16 mouse cellular contexts compared by ENCODE assay signal in genomic region chr16:76510861-76511260, GRCm38 (mm10).
DNase-seq lines count a peak whose midpoint lies in the region; ATAC-seq and TF ChIP-seq lines count a peak whose summit lies in the region.
"Had no signal": no experiment of that assay in that cellular context is flagged by ENCODE, and none has a peak within 500 bp of the region (broad histone marks: within the 10 kb centered on the region; RNA-seq: fewer than 3 reads in every experiment).

No protein-coding gene starts in this region.

- WGBS in forebrain, embryonic 14.5 days, result 71% methylated on average over 8 of the region's 8 CpGs
- WGBS in forebrain, embryonic 13.5 days, result 76% methylated on average over 8 of the region's 8 CpGs
- WGBS in limb, embryonic 14.5 days, result 25% methylated on average over 8 of the region's 8 CpGs
- 66% methylated on average over 8 of the region's 8 CpGs for WGBS in liver, embryonic 11.5 days

- no peaks in the 10 kb centered on the region for H3K27me3 ChIP-seq in forebrain, embryonic 14.5 days (replicated peaks; ENCODE audit: control insufficient read depth, insufficient read depth, low read length)
- H3K27me3 ChIP-seq in forebrain, embryonic 13.5 days, result no peaks in the 10 kb centered on the region
- H3K27me3 ChIP-seq in limb, embryonic 14.5 days (ENCODE audit: control insufficient read depth, insufficient read depth, low read length), result no peaks in the 10 kb centered on the region
- no peaks in the 10 kb centered on the region for H3K27me3 ChIP-seq in liver, embryonic 11.5 days (replicated peaks; ENCODE audit: control insufficient read depth, insufficient read depth, low read length)
- H3K27me3 ChIP-seq: midbrain, embryonic 12.5 days had no signal

- no peak overlapping the region for H3K27ac ChIP-seq in forebrain, embryonic 14.5 days (ENCODE audit: low read depth, low read length)
- no peak overlapping the region for H3K27ac ChIP-seq in forebrain, embryonic 13.5 days
- H3K27ac ChIP-seq in left cerebral cortex, adult 2 months, result peak overlapping the region; percentile 26; the same call in 1 of the 2 replicates
- 0 out of 2 replicates have a peak overlapping the region, but pooled peaks have one; percentile 26 for H3K27ac ChIP-seq in limb, embryonic 14.5 days (replicated peaks; ENCODE audit: low read depth, low read length)
- H3K27ac ChIP-seq in liver, embryonic 11.5 days (ENCODE audit: low read depth, low read length), result no peak overlapping the region
- H3K27ac ChIP-seq: heart, adult 2 months; midbrain, embryonic 12.5 days had no signal

- no peak overlapping the region for H3K9ac ChIP-seq in forebrain, embryonic 14.5 days (ENCODE audit: low read length)
- H3K9ac ChIP-seq in forebrain, embryonic 13.5 days, result no peak overlapping the region
- no peak overlapping the region for H3K9ac ChIP-seq in limb, embryonic 14.5 days (ENCODE audit: low read depth, low read length, severe bottlenecking)
- H3K9ac ChIP-seq in liver, embryonic 11.5 days (ENCODE audit: low read depth, low read length), result no peak overlapping the region
- H3K9ac ChIP-seq: liver, postnatal 0 days; midbrain, embryonic 12.5 days had no signal

- intact Hi-C loops in left cerebral cortex, adult 2 months (cut with DNase I), result no loop called here
- intact Hi-C loops in left cerebral cortex, postnatal 4 days (cut with DNase I), result no loop called here

- H3K4me2 ChIP-seq in forebrain, embryonic 14.5 days (ENCODE audit: low read length), result no peak overlapping the region
- H3K4me2 ChIP-seq in forebrain, embryonic 13.5 days, result no peak overlapping the region
- H3K4me2 ChIP-seq in limb, embryonic 14.5 days (replicated peaks; ENCODE audit: low read depth, low read length, severe bottlenecking), result peak overlapping the region; percentile 25; the same call in 1 of the 2 replicates
- H3K4me2 ChIP-seq in liver, embryonic 11.5 days, result no peak overlapping the region
- H3K4me2 ChIP-seq: midbrain, embryonic 12.5 days had no signal

- peak; percentile 33 for DNase-seq in forebrain, embryonic 14.5 days (ENCODE audit: low spot score)
- DNase-seq in left cerebral cortex, adult 2 months (ENCODE audit: extremely low spot score in 1 of 2, low spot score in 2 of 2), result no peak
- no peak for DNase-seq in left cerebral cortex, postnatal 4 days
- DNase-seq in brain, adult 2 months (ENCODE audit: low read depth, low spot score), result peak; percentile 19
- no peak for DNase-seq in limb, embryonic 14.5 days (ENCODE audit: low spot score)
- DNase-seq in liver, embryonic 11.5 days (ENCODE audit: low spot score), result no peak
- DNase-seq in spleen, postnatal 4 days (ENCODE audit: low spot score in 2 of 2), result no peak
- DNase-seq: cerebellum, postnatal 10 days; heart, adult 2 months; heart, postnatal 4 days; layer of hippocampus, adult 9-11 months; liver, postnatal 0 days; right cerebral cortex, postnatal 25 days; thymus, postnatal 14 days had no signal

- no peak for ATAC-seq in forebrain, embryonic 14.5 days
- no peak for ATAC-seq in forebrain, embryonic 13.5 days
- ATAC-seq in limb, embryonic 14.5 days (ENCODE audit: low FRiP score, low read depth), result peak; percentile 53; the same call in 1 of the 2 replicates
- no peak for ATAC-seq in liver, embryonic 11.5 days (replicated peaks; ENCODE audit: low FRiP score)
- ATAC-seq: liver, postnatal 0 days had no signal

- no peak for TF ChIP-seq CTCF in left cerebral cortex, adult 2 months (IDR thresholded peaks at IDR 0.05)

- H3K9me3 ChIP-seq in forebrain, embryonic 14.5 days (replicated peaks; ENCODE audit: control insufficient read depth, low read length), result no peaks in the 10 kb centered on the region
- H3K9me3 ChIP-seq in forebrain, embryonic 13.5 days (replicated peaks), result no peaks in the 10 kb centered on the region
- no peaks in the 10 kb centered on the region for H3K9me3 ChIP-seq in limb, embryonic 14.5 days (ENCODE audit: control insufficient read depth, low read length)
- no peaks in the 10 kb centered on the region for H3K9me3 ChIP-seq in liver, embryonic 11.5 days (ENCODE audit: control insufficient read depth, low read length)
- H3K9me3 ChIP-seq: midbrain, embryonic 12.5 days had no signal

- no peak for TF ChIP-seq POLR2A in limb, embryonic 14.5 days (IDR thresholded peaks at IDR 0.05; ENCODE audit: borderline replicate concordance, extremely low read depth, insufficient read depth, insufficient read length)

- H3K4me1 ChIP-seq in forebrain, embryonic 14.5 days (ENCODE audit: control insufficient read depth, insufficient read depth, low read length), result no peaks in the 10 kb centered on the region
- H3K4me1 ChIP-seq in forebrain, embryonic 13.5 days, result no peaks in the 10 kb centered on the region
- peaks cover 3% of the 10 kb centered on the region; the same call in 1 of the 2 replicates for H3K4me1 ChIP-seq in limb, embryonic 14.5 days (ENCODE audit: control insufficient read depth, insufficient read depth, low read length)
- no peaks in the 10 kb centered on the region for H3K4me1 ChIP-seq in liver, embryonic 11.5 days (replicated peaks; ENCODE audit: control insufficient read depth, insufficient read depth, low read length)
- H3K4me1 ChIP-seq: midbrain, embryonic 12.5 days had no signal

- H3K4me3 ChIP-seq in forebrain, embryonic 14.5 days (ENCODE audit: low read depth, low read length), result no peak overlapping the region
- no peak overlapping the region for H3K4me3 ChIP-seq in forebrain, embryonic 13.5 days
- H3K4me3 ChIP-seq in left cerebral cortex, adult 2 months, result peak overlapping the region; percentile 3; the same call in 1 of the 2 replicates
- H3K4me3 ChIP-seq in limb, embryonic 14.5 days (replicated peaks; ENCODE audit: low read length), result no peak overlapping the region
- no peak overlapping the region for H3K4me3 ChIP-seq in liver, embryonic 11.5 days (ENCODE audit: low read depth, low read length)
- H3K4me3 ChIP-seq: heart, adult 2 months; midbrain, embryonic 12.5 days had no signal

- no peaks in the 10 kb centered on the region for H3K36me3 ChIP-seq in forebrain, embryonic 14.5 days (ENCODE audit: control insufficient read depth, insufficient read depth, low read length)
- H3K36me3 ChIP-seq in forebrain, embryonic 13.5 days (ENCODE audit: poor library complexity, severe bottlenecking), result no peaks in the 10 kb centered on the region
- H3K36me3 ChIP-seq in limb, embryonic 14.5 days (ENCODE audit: control insufficient read depth, insufficient read depth, low read length), result no peaks in the 10 kb centered on the region
- no peaks in the 10 kb centered on the region for H3K36me3 ChIP-seq in liver, embryonic 11.5 days (ENCODE audit: control insufficient read depth, insufficient read depth, low read length)
- H3K36me3 ChIP-seq: midbrain, embryonic 12.5 days had no signal

Comparison
In these comparisons a context has a peak if more than half of its experiments do, and no peak if none do; other contexts are left out.
1. DNase-seq: peak in forebrain, embryonic 14.5 days (single experiment) and brain, adult 2 months (single experiment); none in left cerebral cortex, adult 2 months (0 of 2), left cerebral cortex, postnatal 4 days (single experiment), limb, embryonic 14.5 days (single experiment), liver, embryonic 11.5 days (single experiment) and spleen, postnatal 4 days (0 of 2).
2. H3K27ac ChIP-seq: peak in left cerebral cortex, adult 2 months (single experiment) and limb, embryonic 14.5 days (single experiment); none in forebrain, embryonic 14.5 days (single experiment), forebrain, embryonic 13.5 days (single experiment) and liver, embryonic 11.5 days (single experiment).